25 mouse cellular contexts compared by ENCODE assay signal in the genomic region with DNA sequence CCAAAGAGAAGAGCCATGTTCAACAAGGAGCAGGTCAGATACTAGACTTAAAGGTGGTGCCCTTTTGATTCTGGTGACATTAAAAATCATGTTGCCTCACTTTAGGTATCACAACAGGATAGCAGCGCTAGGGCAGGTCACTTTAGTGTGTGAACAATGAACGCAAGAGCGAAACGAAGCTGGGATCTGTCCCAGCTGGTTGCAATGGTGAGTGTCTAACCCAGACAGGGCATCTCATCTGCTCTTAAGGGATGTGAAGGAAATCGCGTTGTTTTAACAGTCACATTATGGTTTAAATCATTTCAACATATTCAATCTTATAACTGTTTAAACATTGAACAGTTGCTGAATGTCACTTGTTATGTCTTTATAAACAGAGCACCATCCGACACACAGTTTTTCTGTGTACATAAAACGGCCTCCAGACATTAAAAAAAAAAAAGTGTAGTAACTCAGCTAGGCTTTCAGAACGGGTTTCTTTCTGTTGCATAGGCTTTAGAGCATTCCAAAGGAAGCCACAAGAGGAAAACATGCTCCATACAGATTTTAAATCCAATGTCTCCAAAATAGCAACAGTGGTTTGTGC. TPM values are rescaled to one million over a fixed set of nuclear protein-coding genes. Genes with fewer than 3 reads are reported as not detected.
DNase-seq lines count a peak whose midpoint lies in the region; ATAC-seq and TF ChIP-seq lines count a peak whose summit lies in the region.
"Had no signal": no experiment of that assay in that cellular context is flagged by ENCODE, and none has a peak within 500 bp of the region (broad histone marks: within the 10 kb centered on the region; RNA-seq: fewer than 3 reads in every experiment).

No protein-coding gene starts in this region.

- H3K9me3 ChIP-seq in intestine, embryonic 14.5 days (ENCODE audit: control insufficient read depth, low read length) = no peaks in the 10 kb centered on the region
- no peaks in the 10 kb centered on the region for H3K9me3 ChIP-seq in intestine, postnatal 0 days (ENCODE audit: control insufficient read depth)
- no peaks in the 10 kb centered on the region for H3K9me3 ChIP-seq in limb, embryonic 13.5 days
- no peaks in the 10 kb centered on the region for H3K9me3 ChIP-seq in limb, embryonic 10.5 days (replicated peaks)
- H3K9me3 ChIP-seq in midbrain, embryonic 13.5 days = no peaks in the 10 kb centered on the region
- H3K9me3 ChIP-seq: forebrain, embryonic 10.5 days; heart, embryonic 15.5 days; hindbrain, embryonic 13.5 days; neural tube, embryonic 15.5 days had no signal

- no peak overlapping the region for H3K9ac ChIP-seq in intestine, embryonic 14.5 days (ENCODE audit: low read length)
- H3K9ac ChIP-seq in intestine, postnatal 0 days (ENCODE audit: low read depth, low read length) = no peak overlapping the region
- no peak overlapping the region for H3K9ac ChIP-seq in limb, embryonic 13.5 days
- no peak overlapping the region for H3K9ac ChIP-seq in midbrain, embryonic 13.5 days (replicated peaks)
- H3K9ac ChIP-seq: heart, embryonic 15.5 days; hindbrain, embryonic 13.5 days; neural tube, embryonic 15.5 days had no signal

- no peak for TF ChIP-seq POLR2A in embryonic fibroblast, embryonic 13.5 days (IDR thresholded peaks at IDR 0.05; ENCODE audit: low read depth, low read length)

- H3K27me3 ChIP-seq in intestine, embryonic 14.5 days (replicated peaks; ENCODE audit: control insufficient read depth, insufficient read depth, low read length) = no peaks in the 10 kb centered on the region
- H3K27me3 ChIP-seq in intestine, postnatal 0 days (replicated peaks; ENCODE audit: control insufficient read depth, insufficient read depth, low read length) = no peaks in the 10 kb centered on the region
- H3K27me3 ChIP-seq in limb, embryonic 13.5 days = no peaks in the 10 kb centered on the region
- H3K27me3 ChIP-seq in limb, embryonic 10.5 days (ENCODE audit: low read depth, poor library complexity, severe bottlenecking) = no peaks in the 10 kb centered on the region
- H3K27me3 ChIP-seq in midbrain, embryonic 13.5 days = no peaks in the 10 kb centered on the region
- H3K27me3 ChIP-seq: heart, embryonic 15.5 days; hindbrain, embryonic 13.5 days; neural tube, embryonic 15.5 days; Patski had no signal

- 36% methylated on average over 9 of the region's 9 CpGs for WGBS in intestine, embryonic 14.5 days
- 66% methylated on average over 9 of the region's 9 CpGs for WGBS in intestine, postnatal 0 days
- WGBS in limb, embryonic 13.5 days = 66% methylated on average over 9 of the region's 9 CpGs
- 87% methylated on average over 9 of the region's 9 CpGs for WGBS in limb, embryonic 10.5 days
- 90% methylated on average over 9 of the region's 9 CpGs for WGBS in midbrain, embryonic 13.5 days

- no peak overlapping the region for H3K4me2 ChIP-seq in intestine, embryonic 14.5 days (ENCODE audit: low read length)
- H3K4me2 ChIP-seq in intestine, postnatal 0 days (replicated peaks; ENCODE audit: low read depth) = no peak overlapping the region
- H3K4me2 ChIP-seq in limb, embryonic 13.5 days (replicated peaks) = no peak overlapping the region
- H3K4me2 ChIP-seq in midbrain, embryonic 13.5 days (replicated peaks) = no peak overlapping the region
- H3K4me2 ChIP-seq: heart, embryonic 15.5 days; hindbrain, embryonic 13.5 days; midbrain, embryonic 11.5 days; neural tube, embryonic 15.5 days had no signal

- no peaks in the 10 kb centered on the region for H3K36me3 ChIP-seq in intestine, embryonic 14.5 days (ENCODE audit: control insufficient read depth, insufficient read depth, low read length)
- peaks cover 5% of the 10 kb centered on the region; the same call in 1 of the 2 replicates for H3K36me3 ChIP-seq in intestine, postnatal 0 days (ENCODE audit: control insufficient read depth, insufficient read depth)
- H3K36me3 ChIP-seq in limb, embryonic 13.5 days = no peaks in the 10 kb centered on the region
- no peaks in the 10 kb centered on the region for H3K36me3 ChIP-seq in limb, embryonic 10.5 days
- H3K36me3 ChIP-seq in midbrain, embryonic 13.5 days = no peaks in the 10 kb centered on the region
- H3K36me3 ChIP-seq: heart, embryonic 15.5 days; hindbrain, embryonic 13.5 days; neural tube, embryonic 15.5 days had no signal

- TF ChIP-seq CTCF in intestine, postnatal 0 days (IDR thresholded peaks at IDR 0.05; ENCODE audit: low read depth) = no peak
- no peak for TF ChIP-seq CTCF in embryonic fibroblast, embryonic 13.5 days (IDR thresholded peaks at IDR 0.05; ENCODE audit: borderline replicate concordance, insufficient read depth, low read length)

- ATAC-seq in intestine, embryonic 14.5 days (replicated peaks; ENCODE audit: low FRiP score, low TSS enrichment, low read depth) = no peak
- no peak for ATAC-seq in intestine, postnatal 0 days
- ATAC-seq in limb, embryonic 13.5 days (ENCODE audit: low FRiP score, low read depth) = no peak
- no peak for ATAC-seq in activated CD4-positive, CD25-positive, alpha-beta regulatory T cell, adult 4 months
- ATAC-seq in midbrain, embryonic 13.5 days = no peak
- ATAC-seq: forebrain, embryonic 16.5 days; Patski had no signal

- H3K4me3 ChIP-seq in intestine, embryonic 14.5 days (ENCODE audit: low read depth, low read length) = no peak overlapping the region
- no peak overlapping the region for H3K4me3 ChIP-seq in intestine, postnatal 0 days (ENCODE audit: low read depth, low read length)
- H3K4me3 ChIP-seq in limb, embryonic 13.5 days = no peak overlapping the region
- no peak overlapping the region for H3K4me3 ChIP-seq in limb, embryonic 10.5 days
- H3K4me3 ChIP-seq in embryonic fibroblast, embryonic 13.5 days (ENCODE audit: insufficient read depth, low read length) = no peak overlapping the region
- no peak overlapping the region for H3K4me3 ChIP-seq in midbrain, embryonic 13.5 days (replicated peaks)
- H3K4me3 ChIP-seq: forebrain, embryonic 10.5 days; heart, embryonic 15.5 days; hindbrain, embryonic 13.5 days; left cerebral cortex, adult 2 months; neural tube, embryonic 15.5 days had no signal

- peak overlapping the region; percentile 93 for H3K27ac ChIP-seq in intestine, embryonic 14.5 days (ENCODE audit: low read depth)
- H3K27ac ChIP-seq in intestine, postnatal 0 days (ENCODE audit: low read depth, low read length) = no peak overlapping the region
- peak overlapping the region; percentile 33; the same call in 1 of the 2 replicates for H3K27ac ChIP-seq in limb, embryonic 13.5 days
- H3K27ac ChIP-seq in limb, embryonic 10.5 days = no peak overlapping the region
- peak overlapping the region; percentile 25; the same call in 1 of the 2 replicates for H3K27ac ChIP-seq in embryonic fibroblast, embryonic 13.5 days (ENCODE audit: insufficient read depth, low read length)
- H3K27ac ChIP-seq in midbrain, embryonic 13.5 days = no peak overlapping the region
- H3K27ac ChIP-seq: forebrain, embryonic 10.5 days; hindbrain, embryonic 13.5 days; left cerebral cortex, adult 2 months; neural tube, embryonic 15.5 days had no signal

- H3K4me1 ChIP-seq in intestine, embryonic 14.5 days (replicated peaks; ENCODE audit: control insufficient read depth, insufficient read depth, low read length) = peaks cover 43% of the 10 kb centered on the region
- 0 out of 2 replicates have a peak, but pooled peaks cover 2% of the 10 kb centered on the region for H3K4me1 ChIP-seq in intestine, postnatal 0 days (replicated peaks; ENCODE audit: control insufficient read depth, insufficient read depth, low read length)
- H3K4me1 ChIP-seq in limb, embryonic 13.5 days = peaks cover 50% of the 10 kb centered on the region
- H3K4me1 ChIP-seq in limb, embryonic 10.5 days = peaks cover 19% of the 10 kb centered on the region
- H3K4me1 ChIP-seq in embryonic fibroblast, embryonic 13.5 days (ENCODE audit: control insufficient read depth, insufficient read depth, low read length) = 0 out of 2 replicates have a peak, but pooled peaks cover 2% of the 10 kb centered on the region
- no peaks in the 10 kb centered on the region for H3K4me1 ChIP-seq in midbrain, embryonic 13.5 days (replicated peaks)
- H3K4me1 ChIP-seq: forebrain, embryonic 10.5 days; hindbrain, embryonic 13.5 days; neural tube, embryonic 15.5 days had no signal

- no peak for DNase-seq in intestine, embryonic 14.5 days (ENCODE audit: low spot score)
- no peak for DNase-seq in limb, embryonic 10.5 days (ENCODE audit: low spot score)
- peak; percentile 13 for DNase-seq in 3T3-L1 (ENCODE audit: low read depth, low spot score)
- DNase-seq: adrenal gland, adult 8-10 months; cerebellum, adult 11-12 months; cerebellum, postnatal 14 days; gastrocnemius, postnatal 14 days; heart, postnatal 36 days; kidney, postnatal 10 days; layer of hippocampus, adult 9-11 months; right cerebral cortex, adult 18-20 months; right cerebral cortex, postnatal 4 days had no signal

RNA-seq across cellular contexts. Expression of a gene that starts 46.3 kb away (rescaled TPM):
- polyA plus RNA-seq in intestine, embryonic 14.5 days (2014; fragmentation: Nextera tagmentation; extraction: Ambion mirVana) = 0.52 and 0.95 TPM in 2 replicates
- polyA plus RNA-seq in intestine, postnatal 0 days (2015; fragmentation: Nextera tagmentation; extraction: Ambion mirVana) = 0.17 and 0.43 TPM in 2 replicates
- 0.38 and 0.98 TPM in 2 replicates for polyA plus RNA-seq in limb, embryonic 13.5 days (2015; fragmentation: Nextera tagmentation; extraction: Ambion mirVana)
- 1.1 and 1.4 TPM in 2 replicates for polyA plus RNA-seq in limb, embryonic 10.5 days (2016; fragmentation: Nextera tagmentation; extraction: Ambion mirVana)
- 0.20 TPM in 1 of 2 replicates, not detected in the other for polyA plus RNA-seq in embryonic fibroblast, embryonic 13.5 days (2011; ENCODE audit: insufficient read length, low read depth, missing spikeins)
- polyA plus RNA-seq in activated CD4-positive, CD25-positive, alpha-beta regulatory T cell, adult 4 months (2017; shearing (Covaris generic)) = 1 to 10 TPM; 8.3 to 9.3 TPM
- 0.63 and 0.71 TPM in 2 replicates for polyA plus RNA-seq in midbrain, embryonic 13.5 days (2015; fragmentation: Nextera tagmentation; extraction: Ambion mirVana)
- polyA plus RNA-seq: Patski had no signal

Comparison
In these comparisons a context has a peak if more than half of its experiments do, and no peak if none do; other contexts are left out.
1. H3K27ac ChIP-seq: peak in intestine, embryonic 14.5 days (single experiment), limb, embryonic 13.5 days (single experiment) and embryonic fibroblast, embryonic 13.5 days (single experiment); none in intestine, postnatal 0 days (single experiment), limb, embryonic 10.5 days (single experiment) and midbrain, embryonic 13.5 days (single experiment).